Mouse (Mus musculus) B cell, adult 2 months (primary cell): ENCODE results near the gene Cnn3.

Source experiments
- DNase-seq, 2 experiments: peaks; one replicate each; pipeline ENCODE4 v3.0.0; 2022

Cnn3 gene

GRCm38 (mm10) chr3:121500225-121500624 is 73.9 kb downstream of the Cnn3 start:
- peak; percentile 80 to 81 for DNase-seq

GRCm38 (mm10) chr3:121500734-121501133 is 74.4 kb downstream of the Cnn3 start:
- no peak for DNase-seq

- DNase-seq, result no peak
Observed at GRCm38 (mm10) chr3:121504927-121505487, 78.7 kb downstream of the Cnn3 start.

- no peak for DNase-seq
Observed at GRCm38 (mm10) chr3:121506175-121506574, 79.9 kb downstream of the Cnn3 start.

- DNase-seq, result no peak
Observed at GRCm38 (mm10) chr3:121506756-121507155, 80.5 kb downstream of the Cnn3 start.

GRCm38 (mm10) chr3:121507678-121508077 is 81.4 kb downstream of the Cnn3 start:
- no peak for DNase-seq
